Mouse (Mus musculus): Measurements from ENCODE around the gene Pcsk5. TPM values are rescaled to one million over a fixed set of nuclear protein-coding genes. Genes with fewer than 3 reads are reported as not detected.

Gene Pcsk5
- total RNA-seq, 1 experiment from 2014 or later = not detected

DNA sequence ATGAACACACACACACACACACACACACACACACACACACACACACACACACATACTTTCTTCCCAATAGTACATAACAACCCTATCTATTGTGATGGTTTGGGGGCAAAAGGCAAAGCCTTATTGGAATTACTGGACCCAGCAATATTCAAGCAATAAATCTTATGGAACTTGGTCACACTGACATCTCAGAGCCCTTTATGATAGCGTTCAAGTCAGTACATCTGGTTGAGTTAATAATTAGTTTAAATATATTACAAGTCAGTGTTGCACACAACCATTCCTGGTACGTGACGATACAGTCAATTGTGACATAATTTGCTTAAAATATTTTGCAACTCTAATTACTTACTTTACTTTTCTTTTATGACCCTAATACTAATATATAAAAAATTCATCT is 22.4 kb downstream of the Pcsk5 start:
- ATAC-seq (replicated peaks; ENCODE audit: insufficient number of reproducible peaks, low FRiP score, low TSS enrichment, poor library complexity, severe bottlenecking) = no peak

DNA sequence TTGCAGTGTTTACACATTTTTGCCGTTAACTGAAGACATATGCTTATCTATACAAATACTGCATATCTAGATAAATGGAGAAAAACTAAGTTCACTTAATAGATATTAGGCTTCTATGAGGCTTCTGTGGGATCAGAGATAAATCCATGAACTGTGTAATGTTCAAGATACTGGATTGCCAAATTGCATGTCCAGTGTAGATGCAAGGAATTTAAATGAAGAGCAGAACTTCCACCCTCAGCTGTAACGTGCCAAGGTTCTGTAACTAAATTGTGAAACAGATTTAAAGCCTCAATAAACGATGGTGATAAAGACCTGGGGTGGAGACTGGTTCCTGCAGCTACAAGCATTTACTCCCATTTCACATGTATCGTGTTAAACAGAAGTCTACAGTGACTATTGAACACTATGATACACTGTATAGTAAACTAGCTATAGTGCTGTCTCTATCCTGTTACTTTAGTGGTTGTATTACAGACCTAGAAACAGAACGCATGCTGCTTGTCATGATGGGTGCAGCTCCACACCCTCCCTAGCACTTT is 23.9 kb downstream of the Pcsk5 start:
- ATAC-seq (replicated peaks; ENCODE audit: insufficient number of reproducible peaks, low FRiP score, low TSS enrichment, poor library complexity, severe bottlenecking) = no peak

DNA sequence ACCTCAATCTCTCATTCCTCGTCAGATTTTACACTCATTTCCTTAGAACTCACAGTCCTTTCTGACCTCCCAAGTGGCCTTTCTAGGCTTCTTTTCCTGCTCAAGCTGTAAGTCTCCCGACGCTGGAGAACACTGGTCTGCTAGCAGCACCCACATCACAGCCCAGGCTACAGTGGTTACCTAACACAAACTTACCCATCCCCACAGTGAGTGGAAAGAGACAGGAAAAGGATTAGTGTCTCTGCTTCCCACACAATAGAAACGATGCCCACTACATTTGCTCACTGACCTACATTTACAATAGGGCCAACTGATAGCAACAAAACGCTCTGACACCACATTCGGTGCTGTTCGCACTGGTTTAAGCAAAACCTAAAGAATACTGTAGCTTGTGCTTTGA is 24.8 kb downstream of the Pcsk5 start:
- ATAC-seq (replicated peaks; ENCODE audit: insufficient number of reproducible peaks, low FRiP score, low TSS enrichment, poor library complexity, severe bottlenecking) = no peak

DNA sequence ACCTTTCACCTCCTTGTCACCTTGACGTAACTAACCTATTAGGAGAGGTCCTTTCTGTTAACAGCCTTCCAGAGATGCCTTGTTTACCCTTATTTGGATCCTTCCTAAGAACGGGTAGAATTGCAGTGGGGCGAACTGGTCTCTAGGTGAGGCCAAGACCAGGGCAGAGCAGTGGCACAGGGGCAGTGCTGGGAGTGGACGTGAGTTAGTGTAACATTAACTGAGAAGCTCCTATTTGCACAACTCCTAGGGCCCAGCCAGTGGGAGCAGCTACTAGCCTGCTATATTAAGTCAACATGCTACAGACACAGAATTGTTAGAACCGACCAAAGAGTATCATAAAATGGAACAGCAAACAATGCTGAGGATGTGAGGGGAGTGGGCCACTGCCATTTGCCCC is 30.8 kb downstream of the Pcsk5 start:
- ATAC-seq (replicated peaks; ENCODE audit: insufficient number of reproducible peaks, low FRiP score, low TSS enrichment, poor library complexity, severe bottlenecking) = no peak

DNA sequence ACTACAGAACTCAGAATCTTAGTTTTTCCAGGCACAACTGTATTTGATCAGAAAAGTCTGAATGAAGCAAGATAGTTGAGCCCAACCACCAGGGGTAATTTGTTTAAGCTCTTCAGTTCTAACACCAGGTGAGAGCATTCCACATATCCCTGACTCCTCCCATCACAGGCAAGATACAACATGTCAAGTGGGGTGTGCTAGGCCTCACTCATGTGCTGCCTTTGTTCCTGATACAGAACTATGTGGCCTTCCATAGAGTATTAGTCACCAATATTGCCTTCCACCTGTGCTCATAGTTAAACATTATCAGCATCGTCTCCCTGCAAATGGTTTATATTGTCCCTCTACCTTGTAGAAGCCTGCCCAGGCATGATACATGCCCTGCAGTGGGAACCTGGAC is 36.6 kb downstream of the Pcsk5 start:
- ATAC-seq (replicated peaks; ENCODE audit: insufficient number of reproducible peaks, low FRiP score, low TSS enrichment, poor library complexity, severe bottlenecking) = no peak

DNA sequence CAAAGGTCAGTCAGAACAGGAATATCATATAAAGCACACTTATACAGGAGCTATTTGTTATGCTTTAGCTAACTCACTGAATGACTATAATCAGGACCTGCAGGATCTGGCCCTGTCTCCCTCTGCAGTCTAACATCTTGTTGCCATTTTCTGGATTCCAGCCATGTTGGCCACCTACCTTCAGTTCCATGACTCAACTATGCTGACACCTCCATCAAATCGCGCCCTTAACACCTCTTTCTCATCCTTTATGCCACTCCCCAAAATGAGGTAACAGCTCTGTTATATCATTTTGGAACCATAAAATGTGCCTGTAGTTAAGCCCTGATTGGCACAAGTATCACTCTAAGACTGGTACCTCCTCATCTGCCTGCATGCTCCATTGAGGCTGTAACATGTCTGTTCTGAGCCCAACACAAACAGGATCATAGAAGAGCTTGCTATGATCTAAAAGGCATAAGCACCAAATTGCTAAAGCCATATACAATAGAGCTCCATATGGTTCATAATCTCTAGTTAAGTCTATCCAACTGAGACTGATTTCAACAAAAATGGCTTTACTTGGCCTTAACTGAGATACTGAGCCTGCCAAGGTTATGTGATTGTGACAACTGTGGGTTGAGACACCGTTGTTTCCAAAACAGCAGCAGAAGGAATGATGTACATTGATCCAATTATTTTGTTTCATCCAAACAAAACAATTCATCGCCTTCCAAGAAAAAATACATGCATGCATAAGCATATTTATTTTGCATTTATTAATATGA is 37.8 kb downstream of the Pcsk5 start:
- ATAC-seq (replicated peaks; ENCODE audit: insufficient number of reproducible peaks, low FRiP score, low TSS enrichment, poor library complexity, severe bottlenecking) = no peak

DNA sequence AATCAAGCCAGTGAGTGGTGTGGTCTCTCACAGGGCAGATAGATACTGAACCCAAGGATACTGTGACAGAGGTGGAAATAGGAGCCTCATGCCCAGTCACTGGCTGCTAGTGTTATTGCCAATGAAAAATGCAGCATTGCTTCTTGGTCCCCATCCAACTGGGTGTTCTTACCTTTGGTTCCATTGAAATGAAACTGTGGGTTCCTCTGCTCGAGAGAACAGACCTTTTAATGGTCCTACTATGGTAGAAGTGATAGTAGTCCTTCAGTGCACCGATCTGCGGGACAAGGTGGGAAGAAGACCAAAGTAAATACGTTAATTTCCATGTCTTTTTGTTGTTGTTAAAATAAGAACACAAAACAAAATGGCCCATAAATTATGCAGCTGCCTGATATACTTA is 44.0 kb downstream of the Pcsk5 start:
- no peak for ATAC-seq (replicated peaks; ENCODE audit: insufficient number of reproducible peaks, low FRiP score, low TSS enrichment, poor library complexity, severe bottlenecking)

DNA sequence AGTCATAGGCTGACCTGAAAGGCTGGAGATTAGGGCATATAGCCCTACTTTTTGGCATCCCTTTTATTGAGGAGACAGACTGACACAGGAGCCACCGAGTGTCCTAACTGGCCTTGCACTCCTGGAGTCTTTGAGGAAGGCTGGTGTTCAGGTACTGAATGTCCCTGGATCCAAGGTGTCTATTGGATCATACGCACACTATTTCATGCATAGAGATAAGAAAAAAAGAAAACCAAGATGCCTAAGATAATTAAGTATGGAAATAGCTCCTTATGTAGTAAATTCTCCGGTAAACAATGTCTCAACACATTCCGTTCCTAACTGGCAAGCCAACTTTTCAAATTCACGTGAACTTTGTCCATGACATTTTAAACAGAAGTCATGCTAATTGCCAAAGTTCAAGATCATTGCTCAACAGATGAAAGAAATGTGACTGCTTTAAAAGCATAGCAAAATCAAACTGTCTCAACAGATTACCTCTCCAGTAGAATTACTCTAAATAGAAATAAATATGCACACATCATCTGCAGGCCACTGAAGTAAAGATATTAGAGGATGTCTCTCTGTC is 45.9 kb downstream of the Pcsk5 start:
- ATAC-seq (replicated peaks; ENCODE audit: insufficient number of reproducible peaks, low FRiP score, low TSS enrichment, poor library complexity, severe bottlenecking) = no peak

DNA sequence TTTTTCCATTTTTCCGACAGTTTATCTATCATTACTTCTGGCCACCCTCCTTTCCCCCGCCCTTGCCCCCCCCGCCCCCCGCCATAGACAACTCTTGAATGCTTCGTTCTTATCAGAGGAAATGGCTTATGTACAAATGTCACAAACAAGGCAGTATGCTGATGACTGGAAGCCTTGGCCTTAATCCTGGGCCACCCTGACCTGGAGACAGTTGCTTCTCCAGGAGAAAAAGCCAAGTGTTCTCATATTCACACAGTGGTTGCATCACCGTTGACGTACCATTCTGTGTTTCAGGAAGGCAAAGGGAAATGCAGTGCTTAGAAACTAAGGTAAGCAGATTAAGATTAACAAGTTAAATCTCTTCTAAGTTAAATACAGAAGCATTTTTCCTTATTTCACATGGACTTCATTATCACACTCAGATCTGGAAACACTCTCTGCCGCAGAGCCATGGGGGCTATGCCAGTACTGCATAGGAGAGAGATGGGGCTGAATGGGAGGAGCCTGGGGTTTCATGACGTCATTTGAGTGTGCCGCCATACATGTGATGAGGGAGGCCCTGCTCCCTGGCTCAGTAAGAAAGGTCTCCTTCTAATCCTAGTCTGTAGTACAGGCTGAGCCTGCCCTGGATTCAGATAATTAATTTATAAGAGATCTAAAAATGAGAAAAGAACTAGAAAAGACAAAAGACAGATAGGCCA is 48.7 kb downstream of the Pcsk5 start:
- no peak for ATAC-seq (replicated peaks; ENCODE audit: insufficient number of reproducible peaks, low FRiP score, low TSS enrichment, poor library complexity, severe bottlenecking)

DNA sequence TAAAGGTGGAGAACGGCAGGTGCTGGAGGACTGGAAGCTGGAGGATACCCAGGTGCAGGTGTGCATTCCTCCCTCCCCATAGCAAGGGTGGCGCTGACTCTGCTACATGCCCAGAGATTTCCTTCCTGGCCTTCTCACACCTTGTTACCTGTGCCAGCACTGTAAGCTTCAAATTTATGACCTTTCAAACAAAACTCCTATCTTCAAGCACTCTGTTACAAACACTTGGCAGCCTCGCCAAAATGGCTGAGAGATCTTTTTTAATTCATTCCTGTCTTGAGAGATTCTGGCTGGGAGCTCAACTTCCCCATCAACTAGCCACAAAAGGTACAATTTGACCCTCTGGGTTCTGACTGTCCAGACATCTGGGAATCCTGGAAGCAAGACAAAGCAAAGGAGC is 50.7 kb downstream of the Pcsk5 start:
- no peak for ATAC-seq (replicated peaks; ENCODE audit: insufficient number of reproducible peaks, low FRiP score, low TSS enrichment, poor library complexity, severe bottlenecking)

DNA sequence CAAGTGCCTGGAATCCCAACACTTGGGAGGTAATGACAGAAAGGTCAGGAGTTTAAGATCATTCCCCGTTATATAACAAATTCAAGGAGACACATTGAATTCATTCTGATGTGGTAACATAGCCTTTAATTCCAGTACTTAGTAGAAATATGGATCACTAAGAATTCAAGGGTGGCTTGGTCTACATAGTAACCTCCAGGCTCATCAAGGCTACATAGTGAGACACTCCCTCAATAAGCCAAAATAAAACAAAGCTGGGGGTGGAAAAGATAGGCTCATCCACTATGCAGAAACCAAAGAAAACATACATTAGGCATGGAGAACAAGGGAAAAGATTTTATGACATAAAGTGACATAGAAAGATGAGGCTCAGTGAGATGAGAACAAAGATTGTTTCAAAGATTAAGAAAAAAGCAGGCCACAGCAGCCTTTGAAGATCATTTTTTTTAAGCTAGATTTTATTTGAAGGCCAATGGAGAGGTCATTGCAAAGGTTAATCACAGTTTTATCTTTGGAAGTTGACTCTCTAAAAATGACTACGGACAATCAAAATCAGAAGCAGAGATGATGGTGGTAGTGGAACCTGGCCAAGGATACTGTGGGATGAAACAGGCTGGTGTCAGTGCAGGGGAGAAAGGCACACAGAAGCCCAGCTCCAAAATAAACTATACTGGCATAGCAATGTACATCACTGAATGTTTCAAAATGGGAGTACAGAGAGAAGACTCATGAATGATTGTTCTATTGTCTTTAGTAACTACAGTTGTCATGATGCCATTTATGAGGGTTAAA is 52.8 kb downstream of the Pcsk5 start:
- ATAC-seq (replicated peaks; ENCODE audit: insufficient number of reproducible peaks, low FRiP score, low TSS enrichment, poor library complexity, severe bottlenecking) = no peak

DNA sequence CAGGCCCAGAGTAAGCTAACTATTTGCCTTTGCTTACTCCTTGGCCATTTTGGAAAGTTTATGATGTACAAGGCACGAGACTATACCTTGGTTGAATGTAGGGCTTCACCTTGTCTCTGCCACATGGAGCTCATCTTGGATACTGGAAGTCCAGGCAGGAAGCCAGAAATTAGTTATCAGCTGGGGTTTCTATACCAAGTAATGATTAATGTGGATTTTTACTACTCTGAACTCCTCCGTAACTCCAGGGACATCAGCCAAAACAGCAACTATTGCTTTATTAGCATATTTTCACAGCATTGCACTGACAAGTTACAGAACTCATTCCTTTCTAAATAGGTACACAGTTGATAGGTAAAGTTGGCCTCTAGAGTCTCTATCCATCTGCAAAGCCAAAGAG is 54.2 kb downstream of the Pcsk5 start:
- ATAC-seq (replicated peaks; ENCODE audit: insufficient number of reproducible peaks, low FRiP score, low TSS enrichment, poor library complexity, severe bottlenecking) = no peak

DNA sequence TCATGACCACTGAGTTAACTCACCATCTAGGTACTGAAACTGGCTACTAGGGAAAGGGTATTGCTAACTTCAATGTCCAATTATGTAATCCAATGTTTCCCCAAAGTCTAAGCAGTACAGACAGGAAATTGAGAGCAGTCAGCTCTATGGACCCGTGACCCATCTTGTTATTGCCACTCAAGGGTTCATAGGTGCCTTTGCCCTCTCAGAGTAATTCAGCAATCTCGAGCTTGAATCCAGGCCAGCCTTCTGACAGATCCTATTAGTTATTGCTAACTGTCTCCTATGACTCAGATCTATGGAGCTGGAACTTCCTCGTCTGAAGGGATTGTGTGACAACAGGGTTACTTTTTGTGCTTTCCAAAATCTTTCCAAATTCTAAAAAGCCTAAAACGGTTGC is 56.1 kb downstream of the Pcsk5 start:
- ATAC-seq (replicated peaks; ENCODE audit: insufficient number of reproducible peaks, low FRiP score, low TSS enrichment, poor library complexity, severe bottlenecking) = no peak

DNA sequence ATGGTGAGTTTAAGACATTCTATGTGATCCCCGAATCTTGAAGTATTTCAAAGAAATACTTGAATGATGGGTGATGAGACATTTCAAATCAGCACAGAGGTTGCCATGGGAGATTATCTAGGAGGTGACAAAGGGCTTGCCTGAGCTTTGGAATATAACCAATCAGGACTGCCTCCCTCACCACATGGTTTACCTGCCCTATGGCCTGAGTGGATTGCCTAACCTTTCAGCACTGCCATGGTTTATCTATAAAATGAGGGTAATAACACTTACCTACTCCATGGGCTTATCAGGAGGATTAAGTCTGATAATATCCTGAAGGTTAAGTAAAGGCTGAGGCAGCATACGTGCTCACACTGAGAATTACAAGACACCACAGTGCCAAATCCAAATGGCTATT is 61.5 kb downstream of the Pcsk5 start:
- no peak for ATAC-seq (replicated peaks; ENCODE audit: insufficient number of reproducible peaks, low FRiP score, low TSS enrichment, poor library complexity, severe bottlenecking)

DNA sequence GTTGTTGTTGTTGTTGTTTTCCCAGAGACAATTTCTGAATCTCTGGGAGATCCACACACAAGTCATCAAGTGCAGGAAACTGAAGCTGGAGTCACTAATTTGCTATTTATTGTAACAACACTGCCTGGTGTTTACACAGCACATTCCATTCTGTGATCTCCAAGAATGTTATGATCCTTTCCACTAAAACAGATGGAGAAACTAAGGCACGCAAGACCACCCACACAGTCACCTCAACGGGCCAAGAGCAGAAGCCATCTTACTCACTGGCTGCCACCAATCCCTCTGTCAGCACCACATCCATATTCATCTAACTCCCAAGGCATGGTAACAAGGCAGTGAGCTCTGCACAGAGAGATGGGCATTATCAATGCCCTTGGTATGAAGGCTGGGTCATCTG is 62.3 kb downstream of the Pcsk5 start:
- no peak for ATAC-seq (replicated peaks; ENCODE audit: insufficient number of reproducible peaks, low FRiP score, low TSS enrichment, poor library complexity, severe bottlenecking)

DNA sequence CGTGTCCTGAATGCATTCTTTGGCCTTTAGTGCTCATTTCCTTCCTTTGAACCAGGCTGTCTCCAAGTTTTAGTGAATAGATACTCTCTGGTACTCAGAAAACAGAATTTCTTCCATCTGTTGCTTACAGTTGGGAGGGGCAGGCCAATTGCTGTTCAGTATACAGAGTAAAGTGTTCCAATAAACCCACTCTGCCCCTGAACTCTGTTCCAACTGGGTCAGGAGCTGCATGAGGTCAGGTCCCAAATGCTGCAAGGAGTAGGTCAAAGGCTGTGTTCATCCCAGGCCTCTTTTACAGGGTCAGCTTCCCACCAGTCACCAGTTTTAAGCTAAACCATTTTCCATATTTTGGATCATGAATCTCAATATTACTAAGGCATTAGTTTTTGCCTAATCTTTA is 63.4 kb downstream of the Pcsk5 start:
- no peak for ATAC-seq (replicated peaks; ENCODE audit: insufficient number of reproducible peaks, low FRiP score, low TSS enrichment, poor library complexity, severe bottlenecking)

DNA sequence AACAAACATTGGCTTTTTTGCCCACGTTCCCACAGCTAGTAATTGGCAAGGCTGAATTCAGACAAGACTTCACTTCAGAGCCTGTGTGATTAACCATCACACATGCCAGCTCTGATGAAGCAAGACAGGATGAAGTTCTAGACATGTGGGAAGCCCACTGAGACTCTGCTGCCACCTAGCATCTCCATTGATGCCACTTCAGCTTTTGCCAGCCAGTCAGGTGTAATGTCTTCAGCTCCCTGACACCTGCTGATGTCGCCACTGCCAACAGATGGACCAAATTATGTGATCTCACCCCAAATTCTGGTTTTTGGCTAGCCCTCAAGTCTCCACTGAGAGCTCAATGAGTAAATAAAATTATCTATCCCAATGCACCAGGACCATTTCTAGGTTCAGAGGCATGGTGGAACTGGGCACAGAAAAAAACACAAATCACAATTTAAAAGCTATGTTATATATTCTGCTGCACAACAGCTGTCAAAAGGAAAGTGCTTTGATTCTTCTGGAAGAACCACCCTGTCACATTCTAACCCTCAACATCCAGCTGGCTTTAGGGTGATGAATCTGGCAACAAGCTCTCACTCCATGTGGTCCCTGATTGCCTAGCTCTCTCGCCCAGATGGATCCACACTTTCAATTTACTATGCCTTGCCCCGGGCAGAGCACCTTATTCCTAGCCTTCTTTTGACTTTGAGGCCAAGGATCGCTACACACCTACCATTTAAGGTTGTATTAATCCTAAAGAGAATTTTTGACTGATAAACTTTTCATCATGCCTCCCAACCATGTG is 67.6 kb downstream of the Pcsk5 start:
- ATAC-seq (replicated peaks; ENCODE audit: insufficient number of reproducible peaks, low FRiP score, low TSS enrichment, poor library complexity, severe bottlenecking) = no peak

DNA sequence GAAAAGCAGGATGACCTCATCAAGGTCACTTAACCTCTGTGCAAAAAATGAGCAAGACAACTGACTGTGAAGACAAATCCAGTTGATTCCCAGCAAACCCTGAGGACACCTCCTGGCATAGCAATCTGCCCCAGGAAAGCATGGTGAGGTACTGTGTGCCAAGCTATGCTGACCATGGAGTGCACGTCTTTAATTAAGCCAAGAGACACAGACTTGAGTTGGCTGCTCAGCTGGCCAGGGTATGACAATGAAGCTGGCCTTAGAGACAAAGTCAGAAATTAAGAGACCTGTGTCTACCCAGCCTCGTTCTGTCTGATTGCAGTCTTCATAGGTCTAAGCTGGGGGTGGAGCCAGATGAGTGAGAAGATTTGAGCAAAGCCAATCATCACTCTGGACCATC is 72.4 kb downstream of the Pcsk5 start:
- ATAC-seq (replicated peaks; ENCODE audit: insufficient number of reproducible peaks, low FRiP score, low TSS enrichment, poor library complexity, severe bottlenecking) = no peak
